ENCODE assay signal across 10 mouse cellular contexts in the genomic region with DNA sequence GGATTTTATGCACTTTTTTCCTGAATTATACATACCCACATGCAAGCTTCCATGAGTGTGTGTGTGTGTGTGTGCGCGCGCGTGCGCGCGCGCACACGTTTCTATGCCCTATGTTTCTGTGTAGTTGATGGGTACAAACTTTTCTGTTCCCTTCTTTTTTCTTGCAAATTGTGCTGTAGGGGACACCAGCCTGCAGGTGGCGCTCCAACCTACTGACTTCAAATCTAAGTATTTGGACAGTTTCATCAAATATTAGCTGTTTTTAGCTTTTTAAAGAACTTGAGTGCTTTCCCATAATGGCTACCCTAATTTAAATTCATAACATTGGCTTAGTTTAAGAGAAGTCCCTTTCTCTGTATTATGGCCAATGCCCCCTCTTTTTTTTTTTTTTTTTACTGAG.
DNase-seq lines count a peak whose midpoint lies in the region; ATAC-seq and TF ChIP-seq lines count a peak whose summit lies in the region.
"Had no signal": no experiment of that assay in that cellular context is flagged by ENCODE, and none has a peak within 500 bp of the region (broad histone marks: within the 10 kb centered on the region; RNA-seq: fewer than 3 reads in every experiment).

No protein-coding gene starts in this region.

- no peak overlapping the region for H3K9ac ChIP-seq in hindbrain, embryonic 11.5 days (ENCODE audit: low read depth, low read length)
- H3K9ac ChIP-seq in hindbrain, embryonic 16.5 days (ENCODE audit: low read depth, low read length): no peak overlapping the region
- no peak overlapping the region for H3K9ac ChIP-seq in forebrain, embryonic 12.5 days
- H3K9ac ChIP-seq: embryonic facial prominence, embryonic 15.5 days; heart, embryonic 15.5 days had no signal

- H3K4me1 ChIP-seq in hindbrain, embryonic 11.5 days (replicated peaks; ENCODE audit: control insufficient read depth, insufficient read depth, low read length): no peaks in the 10 kb centered on the region
- no peaks in the 10 kb centered on the region for H3K4me1 ChIP-seq in hindbrain, embryonic 16.5 days (ENCODE audit: control insufficient read depth, insufficient read depth, low read depth, low read length)
- no peaks in the 10 kb centered on the region for H3K4me1 ChIP-seq in cortical plate, adult 2 months (ENCODE audit: control insufficient read depth, insufficient read depth, low read length)
- H3K4me1 ChIP-seq in forebrain, embryonic 12.5 days: no peaks in the 10 kb centered on the region
- H3K4me1 ChIP-seq: embryonic facial prominence, embryonic 15.5 days; heart, embryonic 15.5 days had no signal

- H3K4me3 ChIP-seq in hindbrain, embryonic 11.5 days (ENCODE audit: low read depth, low read length): no peak overlapping the region
- H3K4me3 ChIP-seq in hindbrain, embryonic 16.5 days (ENCODE audit: low read length): no peak overlapping the region
- H3K4me3 ChIP-seq in cortical plate, adult 2 months (ENCODE audit: insufficient read depth, low read length): no peak overlapping the region
- no peak overlapping the region for H3K4me3 ChIP-seq in forebrain, embryonic 12.5 days (replicated peaks)
- H3K4me3 ChIP-seq: embryonic facial prominence, embryonic 15.5 days; heart, embryonic 15.5 days had no signal

- no peak for TF ChIP-seq POLR2A in cortical plate, adult 2 months (IDR thresholded peaks at IDR 0.05; ENCODE audit: extremely low read depth, insufficient read depth, low read length)

- 94% methylated on average over 10 of the region's 10 CpGs for WGBS in hindbrain, embryonic 11.5 days
- 94% methylated on average over 10 of the region's 10 CpGs for WGBS in hindbrain, embryonic 16.5 days
- 95% methylated on average over 10 of the region's 10 CpGs for WGBS in forebrain, embryonic 12.5 days

- H3K36me3 ChIP-seq in hindbrain, embryonic 11.5 days (ENCODE audit: control insufficient read depth, insufficient read depth, low read length): no peaks in the 10 kb centered on the region
- H3K36me3 ChIP-seq in hindbrain, embryonic 16.5 days (ENCODE audit: control insufficient read depth, insufficient read depth, low read length): no peaks in the 10 kb centered on the region
- H3K36me3 ChIP-seq in forebrain, embryonic 12.5 days (replicated peaks): no peaks in the 10 kb centered on the region
- H3K36me3 ChIP-seq: embryonic facial prominence, embryonic 15.5 days; heart, embryonic 15.5 days had no signal

- DNase-seq in hindbrain, embryonic 11.5 days (ENCODE audit: low spot score): peak; percentile 7
- DNase-seq in right cerebral cortex, adult 18-20 months: peak; percentile 3
- no peak for DNase-seq in right cerebral cortex, postnatal 36 days (ENCODE audit: low spot score in 2 of 2)
- no peak for DNase-seq in thymus, postnatal 25 days

- no peaks in the 10 kb centered on the region for H3K9me3 ChIP-seq in hindbrain, embryonic 11.5 days (ENCODE audit: control insufficient read depth, low read length)
- H3K9me3 ChIP-seq in hindbrain, embryonic 16.5 days (ENCODE audit: control insufficient read depth, low read length): no peaks in the 10 kb centered on the region; the same call in 1 of the 2 replicates
- no peaks in the 10 kb centered on the region for H3K9me3 ChIP-seq in forebrain, embryonic 12.5 days
- H3K9me3 ChIP-seq: embryonic facial prominence, embryonic 15.5 days; heart, embryonic 15.5 days had no signal

- no peak for ATAC-seq in hindbrain, embryonic 11.5 days (ENCODE audit: low FRiP score)
- no peak for ATAC-seq in hindbrain, embryonic 16.5 days
- no peak for ATAC-seq in forebrain, embryonic 12.5 days (ENCODE audit: low FRiP score)
- no peak for ATAC-seq in megakaryocyte progenitor cell, adult 5-6 weeks (replicated peaks; ENCODE audit: poor library complexity)

- H3K27ac ChIP-seq in hindbrain, embryonic 11.5 days (ENCODE audit: low read depth, low read length): no peak overlapping the region
- no peak overlapping the region for H3K27ac ChIP-seq in hindbrain, embryonic 16.5 days (ENCODE audit: low read depth, low read length)
- H3K27ac ChIP-seq in cortical plate, adult 2 months (ENCODE audit: insufficient read depth, low read length): no peak overlapping the region
- no peak overlapping the region for H3K27ac ChIP-seq in forebrain, embryonic 12.5 days
- H3K27ac ChIP-seq: embryonic facial prominence, embryonic 15.5 days; heart, embryonic 15.5 days had no signal

- H3K4me2 ChIP-seq in hindbrain, embryonic 11.5 days (replicated peaks; ENCODE audit: low read depth, low read length): no peak overlapping the region
- H3K4me2 ChIP-seq in hindbrain, embryonic 16.5 days (ENCODE audit: low read length): no peak overlapping the region
- no peak overlapping the region for H3K4me2 ChIP-seq in forebrain, embryonic 12.5 days
- H3K4me2 ChIP-seq: embryonic facial prominence, embryonic 15.5 days; heart, embryonic 15.5 days had no signal

- H3K27me3 ChIP-seq in hindbrain, embryonic 11.5 days (ENCODE audit: control insufficient read depth, insufficient read depth, low read length): no peaks in the 10 kb centered on the region
- no peaks in the 10 kb centered on the region for H3K27me3 ChIP-seq in hindbrain, embryonic 16.5 days (replicated peaks; ENCODE audit: control insufficient read depth, insufficient read depth, low read length)
- no peaks in the 10 kb centered on the region for H3K27me3 ChIP-seq in forebrain, embryonic 12.5 days
- H3K27me3 ChIP-seq: embryonic facial prominence, embryonic 15.5 days; heart, embryonic 15.5 days had no signal

- peak; percentile 53 for TF ChIP-seq CTCF in cortical plate, adult 2 months (IDR thresholded peaks at IDR 0.05; ENCODE audit: extremely low read depth, insufficient read depth, low read length)

Comparison
In these comparisons a context has a peak if more than half of its experiments do, and no peak if none do; other contexts are left out.
1. DNase-seq: peak in hindbrain, embryonic 11.5 days (single experiment) and right cerebral cortex, adult 18-20 months (single experiment); none in right cerebral cortex, postnatal 36 days (0 of 2) and thymus, postnatal 25 days (single experiment).